Mouse (Mus musculus): ENCODE results near the gene Nrde2. TPM values are rescaled to one million over a fixed set of nuclear protein-coding genes. Genes with fewer than 3 reads are reported as not detected.

Nrde2 gene
- polyA plus RNA-seq, 1 experiment from 2014 or later = 15.7 TPM

GRCm38 (mm10) chr12:100109986-100110696 lies 49.3 kb downstream of the Nrde2 start, which contains the start of gene Psmc1:
Psmc1 (plus strand) TSS chr12:100110154.
- Histone ChIP-seq H3K4me1 (replicated peaks; ENCODE audit: control insufficient read depth, insufficient read depth, low read length) (peaks cover 15% of the 10 kb centered on the region), H3K9ac (replicated peaks; ENCODE audit: low read depth, low read length) (peak within 1 kb of the TSS; percentile 95), H3K4me3 (replicated peaks; ENCODE audit: low read length) (peak within 1 kb of the TSS; percentile 97), H3K4me2 (ENCODE audit: low read length) (peak within 1 kb of the TSS; percentile 76), H3K27me3 (replicated peaks; ENCODE audit: control insufficient read depth, insufficient read depth, low read length) (0 out of 2 replicates have a peak, but pooled peaks cover 2% of the 10 kb centered on the region), H3K9me3 (ENCODE audit: control insufficient read depth, low read length) (no peaks in the 10 kb centered on the region), H3K36me3 (ENCODE audit: control insufficient read depth, insufficient read depth) (peaks cover 15% of the 10 kb centered on the region), H3K27ac (ENCODE audit: low read length) (peak within 1 kb of the TSS; percentile 89)
- ATAC-seq = peak; percentile 79
- 0% methylated on average over 58 of the region's 58 CpGs for whole genome bisulfite sequencing

- Histone ChIP-seq H3K9me3 (ENCODE audit: control insufficient read depth, low read length) (no peaks in the 10 kb centered on the region), H3K27ac (ENCODE audit: low read length) (no peak overlapping the region), H3K27me3 (replicated peaks; ENCODE audit: control insufficient read depth, insufficient read depth, low read length) (0 out of 2 replicates have a peak, but pooled peaks cover 2% of the 10 kb centered on the region), H3K4me3 (replicated peaks; ENCODE audit: low read length) (no peak overlapping the region), H3K4me1 (replicated peaks; ENCODE audit: control insufficient read depth, insufficient read depth, low read length) (peaks cover 15% of the 10 kb centered on the region), H3K36me3 (ENCODE audit: control insufficient read depth, insufficient read depth) (0 out of 2 replicates have a peak, but pooled peaks cover 3% of the 10 kb centered on the region), H3K4me2 (ENCODE audit: low read length) (no peak overlapping the region), H3K9ac (replicated peaks; ENCODE audit: low read depth, low read length) (no peak overlapping the region)
- ATAC-seq = no peak
- WGBS = 60% methylated on average over 4 of the region's 4 CpGs
Observed at GRCm38 (mm10) chr12:100107436-100107835, 52.0 kb downstream of the Nrde2 start.

- 0 out of 2 replicates have a peak, but pooled peaks have one; percentile 13 for ATAC-seq
- Histone ChIP-seq H3K9ac (replicated peaks; ENCODE audit: low read depth, low read length) (no peak overlapping the region), H3K27me3 (replicated peaks; ENCODE audit: control insufficient read depth, insufficient read depth, low read length) (0 out of 2 replicates have a peak, but pooled peaks cover 2% of the 10 kb centered on the region), H3K4me1 (replicated peaks; ENCODE audit: control insufficient read depth, insufficient read depth, low read length) (peaks cover 12% of the 10 kb centered on the region), H3K4me2 (ENCODE audit: low read length) (no peak overlapping the region), H3K27ac (ENCODE audit: low read length) (no peak overlapping the region), H3K4me3 (replicated peaks; ENCODE audit: low read length) (no peak overlapping the region), H3K36me3 (ENCODE audit: control insufficient read depth, insufficient read depth) (no peaks in the 10 kb centered on the region), H3K9me3 (ENCODE audit: control insufficient read depth, low read length) (no peaks in the 10 kb centered on the region)
- WGBS = 14% methylated on average over 20 of the region's 20 CpGs
Observed at GRCm38 (mm10) chr12:100106275-100106895, 53.1 kb downstream of the Nrde2 start.

GRCm38 (mm10) chr12:100104530-100104929 lies 54.9 kb downstream of the Nrde2 start:
- H3K36me3 ChIP-seq (ENCODE audit: control insufficient read depth, insufficient read depth) = no peaks in the 10 kb centered on the region
- no peak overlapping the region for H3K4me3 ChIP-seq (replicated peaks; ENCODE audit: low read length)
- H3K9me3 ChIP-seq (ENCODE audit: control insufficient read depth, low read length) = no peaks in the 10 kb centered on the region
- no peak overlapping the region for H3K9ac ChIP-seq (replicated peaks; ENCODE audit: low read depth, low read length)
- no peak overlapping the region for H3K27ac ChIP-seq (ENCODE audit: low read length)
- ATAC-seq = no peak
- 0 out of 2 replicates have a peak, but pooled peaks cover 2% of the 10 kb centered on the region for H3K27me3 ChIP-seq (replicated peaks; ENCODE audit: control insufficient read depth, insufficient read depth, low read length)
- no peak overlapping the region for H3K4me2 ChIP-seq (ENCODE audit: low read length)
- 93% methylated on average over 5 of the region's 5 CpGs for WGBS
- H3K4me1 ChIP-seq (replicated peaks; ENCODE audit: control insufficient read depth, insufficient read depth, low read length) = peaks cover 3% of the 10 kb centered on the region; the same call in 1 of the 2 replicates

- H3K4me2 ChIP-seq (ENCODE audit: low read length) = no peak overlapping the region
- H3K36me3 ChIP-seq (ENCODE audit: control insufficient read depth, insufficient read depth) = no peaks in the 10 kb centered on the region
- no peak for ATAC-seq
- no peaks in the 10 kb centered on the region for H3K9me3 ChIP-seq (ENCODE audit: control insufficient read depth, low read length)
- H3K4me3 ChIP-seq (replicated peaks; ENCODE audit: low read length) = no peak overlapping the region
- no peak overlapping the region for H3K27ac ChIP-seq (ENCODE audit: low read length)
- no peaks in the 10 kb centered on the region for H3K4me1 ChIP-seq (replicated peaks; ENCODE audit: control insufficient read depth, insufficient read depth, low read length)
- no peak overlapping the region for H3K9ac ChIP-seq (replicated peaks; ENCODE audit: low read depth, low read length)
- H3K27me3 ChIP-seq (replicated peaks; ENCODE audit: control insufficient read depth, insufficient read depth, low read length) = no peaks in the 10 kb centered on the region
- 78% methylated on average over 3 of the region's 3 CpGs for WGBS
Observed at GRCm38 (mm10) chr12:100101651-100102050, 57.8 kb downstream of the Nrde2 start.

- H3K27ac ChIP-seq (ENCODE audit: low read length) = no peak overlapping the region
- no peak overlapping the region for H3K9ac ChIP-seq (replicated peaks; ENCODE audit: low read depth, low read length)
- H3K4me3 ChIP-seq (replicated peaks; ENCODE audit: low read length) = no peak overlapping the region
- no peaks in the 10 kb centered on the region for H3K36me3 ChIP-seq (ENCODE audit: control insufficient read depth, insufficient read depth)
- no peak overlapping the region for H3K4me2 ChIP-seq (ENCODE audit: low read length)
- 53% methylated on average over 3 of the region's 3 CpGs for WGBS
- no peaks in the 10 kb centered on the region for H3K9me3 ChIP-seq (ENCODE audit: control insufficient read depth, low read length)
- ATAC-seq = peak; percentile 7; the same call in 1 of the 2 replicates
- H3K4me1 ChIP-seq (replicated peaks; ENCODE audit: control insufficient read depth, insufficient read depth, low read length) = no peaks in the 10 kb centered on the region
- no peaks in the 10 kb centered on the region for H3K27me3 ChIP-seq (replicated peaks; ENCODE audit: control insufficient read depth, insufficient read depth, low read length)
Observed at GRCm38 (mm10) chr12:100100707-100101030, 58.8 kb downstream of the Nrde2 start.

GRCm38 (mm10) chr12:100099971-100100706 lies 59.3 kb downstream of the Nrde2 start:
- Histone ChIP-seq H3K4me1 (replicated peaks; ENCODE audit: control insufficient read depth, insufficient read depth, low read length) (no peaks in the 10 kb centered on the region), H3K4me3 (replicated peaks; ENCODE audit: low read length) (no peak overlapping the region), H3K9me3 (ENCODE audit: control insufficient read depth, low read length) (no peaks in the 10 kb centered on the region), H3K4me2 (ENCODE audit: low read length) (no peak overlapping the region), H3K36me3 (ENCODE audit: control insufficient read depth, insufficient read depth) (no peaks in the 10 kb centered on the region), H3K9ac (replicated peaks; ENCODE audit: low read depth, low read length) (no peak overlapping the region), H3K27me3 (replicated peaks; ENCODE audit: control insufficient read depth, insufficient read depth, low read length) (no peaks in the 10 kb centered on the region), H3K27ac (ENCODE audit: low read length) (no peak overlapping the region)
- WGBS = 55% methylated on average over 3 of the region's 3 CpGs
- ATAC-seq = peak; percentile 47; the same call in 1 of the 2 replicates

- WGBS = 88% methylated on average over 11 of the region's 11 CpGs
- H3K27me3 ChIP-seq (replicated peaks; ENCODE audit: control insufficient read depth, insufficient read depth, low read length) = no peaks in the 10 kb centered on the region
- no peak for ATAC-seq
Observed at GRCm38 (mm10) chr12:100093046-100093445, 66.4 kb downstream of the Nrde2 start.

GRCm38 (mm10) chr12:100090750-100091149 lies 68.7 kb downstream of the Nrde2 start:
- WGBS = 83% methylated on average over 4 of the region's 4 CpGs
- Histone ChIP-seq H3K4me2 (ENCODE audit: low read length) (no peak overlapping the region), H3K36me3 (ENCODE audit: control insufficient read depth, insufficient read depth) (no peaks in the 10 kb centered on the region), H3K4me3 (replicated peaks; ENCODE audit: low read length) (no peak overlapping the region), H3K27me3 (replicated peaks; ENCODE audit: control insufficient read depth, insufficient read depth, low read length) (no peaks in the 10 kb centered on the region), H3K4me1 (replicated peaks; ENCODE audit: control insufficient read depth, insufficient read depth, low read length) (no peaks in the 10 kb centered on the region), H3K27ac (ENCODE audit: low read length) (no peak overlapping the region), H3K9ac (replicated peaks; ENCODE audit: low read depth, low read length) (no peak overlapping the region), H3K9me3 (ENCODE audit: control insufficient read depth, low read length) (no peaks in the 10 kb centered on the region)
- ATAC-seq = no peak

More at GRCm38 (mm10) chr12:100093046-100093445, 66.4 kb downstream of the Nrde2 start:
- H3K27ac ChIP-seq (ENCODE audit: low read length) = no peak overlapping the region
- H3K4me3 ChIP-seq (replicated peaks; ENCODE audit: low read length) = no peak overlapping the region
- no peaks in the 10 kb centered on the region for H3K36me3 ChIP-seq (ENCODE audit: control insufficient read depth, insufficient read depth)
- H3K9me3 ChIP-seq (ENCODE audit: control insufficient read depth, low read length) = no peaks in the 10 kb centered on the region
- H3K4me1 ChIP-seq (replicated peaks; ENCODE audit: control insufficient read depth, insufficient read depth, low read length) = no peaks in the 10 kb centered on the region
- H3K9ac ChIP-seq (replicated peaks; ENCODE audit: low read depth, low read length) = no peak overlapping the region
- no peak overlapping the region for H3K4me2 ChIP-seq (ENCODE audit: low read length)

Data from forebrain, embryonic 16.5 days (tissue).